Mouse (Mus musculus) liver, adult 2 months (tissue): ENCODE results near the gene Map3k6. TPM values are rescaled to one million over a fixed set of nuclear protein-coding genes. Genes with fewer than 3 reads are reported as not detected.

Experiments
- DNase-seq: peaks from one replicate; pipeline ENCODE4 v3.0.0-alpha.2; 2011; ENCODE audit warnings: low read depth, low spot score; ENCODE audit errors: extremely low read depth
- H3K27ac ChIP-seq: fragments of 200-500 bp; replicated peaks from 2 replicates; pipeline ENCODE4 v1.5.1; 2012; ENCODE audit warnings: low read depth, mild to moderate bottlenecking, control low read depth, inconsistent platforms, low read length; ENCODE audit not compliant: insufficient read depth
- H3K27me3 ChIP-seq: fragments of 200-500 bp; 2 replicates; pipeline ENCODE4 v1.6.1; 2012; ENCODE audit warnings: mild to moderate bottlenecking, moderate library complexity, low read length, inconsistent platforms; ENCODE audit not compliant: control insufficient read depth, insufficient read depth
- H3K36me3 ChIP-seq: fragments of 200-500 bp; 2 replicates; pipeline ENCODE4 v1.6.1; 2012; ENCODE audit warnings: low read length, inconsistent platforms; ENCODE audit not compliant: control insufficient read depth, insufficient read depth
- H3K4me1 ChIP-seq: fragments of 200-500 bp; 2 replicates; pipeline ENCODE4 v1.6.1; 2011; ENCODE audit warnings: low read length; ENCODE audit not compliant: control insufficient read depth, insufficient read depth
- H3K4me3 ChIP-seq: fragments of 200-500 bp; 2 replicates; pipeline ENCODE4 v1.5.1; 2011; ENCODE audit warnings: low read depth, mild to moderate bottlenecking, control low read depth, low read length, moderate library complexity; ENCODE audit not compliant: insufficient read depth
- H3K79me2 ChIP-seq: fragments of 200-500 bp; 2 replicates; pipeline ENCODE4 v1.6.1; 2012; ENCODE audit warnings: inconsistent platforms, mild to moderate bottlenecking, low read length, moderate library complexity; ENCODE audit not compliant: control insufficient read depth, insufficient read depth
- H3K9ac ChIP-seq: fragments of 200-500 bp; 2 replicates; pipeline ENCODE4 v1.6.1; 2012; ENCODE audit warnings: low read depth, mild to moderate bottlenecking, control low read depth, inconsistent platforms, low read length
- CTCF ChIP-seq: fragments of 200-500 bp; IDR thresholded peaks from 2 replicates; pipeline ENCODE4 v1.5.1; 2011; ENCODE audit warnings: low read depth, low read length, control low read depth
- POLR2A ChIP-seq: fragments of 200-500 bp; IDR thresholded peaks from 2 replicates; pipeline ENCODE4 v1.6.1; 2011; ENCODE audit warnings: low read length, control low read depth; ENCODE audit not compliant: insufficient read depth; ENCODE audit errors: extremely low read depth
- WGBS: fragments of 180-500 bp; shearing (Covaris S2); methylation state at CpG from one replicate; pipeline ENCODE4 v1.1.7; 2018; 5-methylcytosine and 5-hydroxymethylcytosine counted together
- polyA plus RNA-seq: library from polyadenylated mRNA; depleted of rRNA; stranded (reverse); fragments of >200 nt; gene quantifications from 2 replicates; pipeline ENCODE4 v1.2.3, GENCODE M21; 2012
- total RNA-seq: library from RNA; depleted of rRNA; stranded (reverse); fragments of >200 nt; gene quantifications from 2 replicates; pipeline ENCODE4 v1.2.3, GENCODE M21; 2014

The Map3k6 gene
- total and polyA plus RNA-seq, 2 experiments = 0.80 to 1.3 TPM

DNA sequence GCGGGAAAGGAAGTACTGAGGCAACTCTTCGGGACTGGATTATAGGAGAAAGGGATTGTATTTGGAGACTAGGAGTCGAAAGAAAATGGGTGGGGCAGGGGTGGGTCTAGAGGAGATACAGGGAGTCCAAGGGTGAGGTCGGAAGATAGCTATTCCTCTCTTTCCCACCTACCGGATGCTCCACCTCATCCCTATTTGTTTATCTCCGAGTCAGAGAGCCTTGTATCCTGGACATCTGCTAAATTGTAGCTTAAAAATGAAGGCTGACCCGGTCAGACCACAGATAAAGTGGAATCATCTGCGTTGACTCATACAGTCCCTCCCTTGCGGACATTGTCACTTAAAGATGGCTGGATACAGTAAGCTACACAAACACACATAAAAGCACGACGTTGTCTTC is 1.3 kb downstream of the Map3k6 start:
- WGBS = 32% methylated on average over 11 of the region's 11 CpGs
- H3K9ac ChIP-seq = no peak overlapping the region

DNA sequence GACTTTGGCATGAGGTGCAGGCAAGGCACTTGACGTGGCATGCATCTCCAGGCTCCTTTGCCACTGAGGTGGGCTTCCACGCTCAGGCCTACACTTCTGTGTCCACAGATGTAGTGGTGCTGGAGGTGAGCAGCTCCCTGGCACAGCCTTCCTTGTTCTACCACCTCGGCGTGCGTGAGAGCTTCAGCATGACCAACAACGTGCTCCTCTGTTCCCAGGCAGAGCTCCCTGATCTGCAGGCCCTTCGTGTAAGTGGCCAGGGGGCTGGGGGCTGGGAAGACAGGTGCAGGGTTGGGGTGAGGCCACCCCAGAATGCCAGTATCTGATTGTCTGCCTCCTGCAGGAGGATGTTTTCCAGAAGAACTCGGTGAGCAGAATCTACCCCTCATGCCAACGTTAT is 2.1 kb downstream of the Map3k6 start:
- 74% methylated on average over 9 of the region's 9 CpGs for WGBS
- Histone ChIP-seq H3K36me3 (no peaks in the 10 kb centered on the region), H3K4me1 (peaks cover 2% of the 10 kb centered on the region; the same call in 1 of the 2 replicates), H3K9ac (no peak overlapping the region), H3K27ac (no peak overlapping the region), H3K27me3 (no peaks in the 10 kb centered on the region), H3K4me3 (no peak overlapping the region), H3K79me2 (no peaks in the 10 kb centered on the region)
- TF ChIP-seq CTCF (no peak), POLR2A (no peak)
- DNase-seq = no peak

More for the DNA sequence above, 1.3 kb downstream of the Map3k6 start:
- no peaks in the 10 kb centered on the region for H3K79me2 ChIP-seq
- no peaks in the 10 kb centered on the region for H3K36me3 ChIP-seq
- TF ChIP-seq POLR2A (no peak), CTCF (no peak)
- peak overlapping the region; percentile 74; the same call in 1 of the 2 replicates for H3K4me3 ChIP-seq
- peaks cover 2% of the 10 kb centered on the region; the same call in 1 of the 2 replicates for H3K4me1 ChIP-seq
- no peak for DNase-seq
- peak overlapping the region; percentile 20; the same call in 1 of the 2 replicates for H3K27ac ChIP-seq
- no peaks in the 10 kb centered on the region for H3K27me3 ChIP-seq

DNA sequence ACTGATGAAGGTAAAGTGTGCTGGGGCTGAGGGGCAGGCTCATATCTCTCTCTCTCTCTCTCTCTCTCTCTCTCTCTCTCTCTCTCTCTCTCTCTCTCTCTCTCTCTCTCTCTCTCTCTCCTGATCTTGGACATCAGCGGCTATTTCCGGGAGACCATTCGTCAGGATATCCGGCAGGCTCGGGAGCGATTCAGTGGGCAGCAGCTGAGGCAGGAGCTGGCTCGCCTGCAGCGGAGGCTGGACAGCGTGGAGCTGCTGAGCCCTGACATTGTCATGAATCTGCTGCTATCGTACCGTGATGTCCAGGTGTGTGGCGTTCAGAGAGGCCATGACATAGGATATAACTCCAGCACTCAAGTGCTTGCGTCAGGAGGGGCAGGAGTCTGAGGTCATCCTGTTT is 2.9 kb downstream of the Map3k6 start:
- WGBS = 81% methylated on average over 13 of the region's 13 CpGs
- no peaks in the 10 kb centered on the region for H3K36me3 ChIP-seq
- H3K27me3 ChIP-seq = no peaks in the 10 kb centered on the region
- no peak overlapping the region for H3K27ac ChIP-seq
- TF ChIP-seq POLR2A = no peak
- no peak for TF ChIP-seq CTCF
- no peak overlapping the region for H3K4me3 ChIP-seq
- H3K9ac ChIP-seq = no peak overlapping the region
- no peaks in the 10 kb centered on the region for H3K79me2 ChIP-seq
- H3K4me1 ChIP-seq = peaks cover 2% of the 10 kb centered on the region; the same call in 1 of the 2 replicates
- no peak for DNase-seq

DNA sequence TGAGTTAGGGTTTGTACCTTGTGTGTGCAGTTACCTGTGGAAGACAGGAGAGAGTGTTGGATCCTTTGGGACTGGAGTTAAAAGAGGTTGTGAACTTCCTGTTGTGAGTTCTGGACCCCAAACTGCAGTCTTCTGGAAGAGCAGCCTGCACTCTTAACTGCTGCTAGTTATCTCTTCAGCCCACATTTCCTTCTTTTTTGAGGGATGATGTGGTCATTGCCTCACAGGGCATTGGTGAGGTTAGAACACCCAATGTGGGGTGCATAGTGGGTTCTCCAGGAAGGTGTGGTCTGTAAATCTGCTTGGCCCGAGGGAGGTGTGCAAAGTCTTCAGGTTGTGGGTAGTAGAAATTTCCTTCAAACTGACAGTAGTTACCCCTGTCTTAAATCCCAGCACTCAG is 3.7 kb downstream of the Map3k6 start:
- WGBS = 83% methylated on average over 1 of the region's 1 CpGs

DNA sequence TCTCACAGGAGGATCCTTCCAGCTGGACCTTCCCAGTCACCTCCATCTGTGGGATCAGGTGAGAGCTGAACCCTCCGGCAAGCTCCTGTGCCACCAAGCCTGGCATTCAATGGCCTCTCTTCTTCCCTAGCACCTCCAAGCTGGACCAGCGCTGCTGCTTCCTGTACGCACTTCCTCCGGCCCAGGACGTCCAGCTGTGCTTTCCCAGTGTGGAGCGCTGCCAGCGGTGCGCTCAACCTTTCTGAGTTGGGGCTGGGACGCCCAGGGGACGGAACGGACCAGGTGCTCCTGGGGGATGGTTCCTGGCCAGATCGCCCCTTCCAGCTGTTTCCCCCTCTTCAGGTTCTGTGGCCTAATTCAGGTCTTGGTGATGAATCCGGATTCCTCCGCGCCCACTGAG is 6.5 kb downstream of the Map3k6 start:
- Histone ChIP-seq H3K9ac (no peak overlapping the region), H3K36me3 (no peaks in the 10 kb centered on the region), H3K79me2 (no peaks in the 10 kb centered on the region), H3K27me3 (no peaks in the 10 kb centered on the region), H3K27ac (no peak overlapping the region), H3K4me1 (no peaks in the 10 kb centered on the region; the same call in 1 of the 2 replicates), H3K4me3 (no peak overlapping the region; the same call in 1 of the 2 replicates)
- TF ChIP-seq CTCF (no peak), POLR2A (no peak)
- WGBS = 68% methylated on average over 15 of the region's 15 CpGs
- DNase-seq = no peak

More for the DNA sequence above, 3.7 kb downstream of the Map3k6 start:
- H3K4me1 ChIP-seq = peaks cover 2% of the 10 kb centered on the region; the same call in 1 of the 2 replicates
- no peak for DNase-seq
- no peak overlapping the region for H3K27ac ChIP-seq
- no peak for TF ChIP-seq POLR2A
- no peak overlapping the region for H3K9ac ChIP-seq
- no peaks in the 10 kb centered on the region for H3K36me3 ChIP-seq
- no peaks in the 10 kb centered on the region for H3K79me2 ChIP-seq
- no peaks in the 10 kb centered on the region for H3K27me3 ChIP-seq
- H3K4me3 ChIP-seq = no peak overlapping the region

DNA sequence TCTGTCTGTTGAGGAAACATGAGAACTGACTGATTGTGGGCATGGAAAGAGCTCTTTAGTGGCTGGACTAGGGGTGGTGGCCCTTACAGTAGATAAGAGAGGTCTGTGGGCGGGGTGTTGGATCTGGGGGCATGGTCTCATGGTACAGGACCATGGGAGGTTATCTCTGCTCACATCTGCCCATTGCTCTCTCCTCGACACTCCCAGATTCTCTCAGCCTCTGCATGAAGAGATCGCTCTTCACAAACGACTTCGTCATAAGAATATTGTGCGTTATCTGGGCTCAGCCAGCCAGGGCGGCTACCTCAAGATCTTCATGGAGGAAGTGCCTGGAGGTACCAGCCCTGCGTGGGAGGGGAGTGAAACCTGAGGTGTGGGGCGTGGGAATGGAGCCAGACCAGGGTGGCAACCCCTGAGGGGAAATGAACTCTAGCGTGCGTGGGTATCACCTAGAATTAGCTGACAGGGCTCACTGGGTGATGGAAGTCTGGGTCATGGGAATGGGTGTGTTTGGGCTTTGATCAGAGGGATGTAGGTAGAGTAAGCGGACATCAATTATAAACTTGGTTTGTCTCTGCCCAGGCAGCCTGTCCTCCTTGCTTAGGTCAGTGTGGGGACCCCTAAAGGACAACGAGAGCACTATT is 7.3 kb downstream of the Map3k6 start:
- no peak for DNase-seq
- H3K9ac ChIP-seq = no peak overlapping the region
- no peaks in the 10 kb centered on the region for H3K79me2 ChIP-seq
- no peaks in the 10 kb centered on the region; the same call in 1 of the 2 replicates for H3K4me1 ChIP-seq
- no peak overlapping the region for H3K27ac ChIP-seq
- TF ChIP-seq CTCF (no peak), POLR2A (no peak)
- H3K36me3 ChIP-seq = no peaks in the 10 kb centered on the region
- H3K4me3 ChIP-seq = no peak overlapping the region
- H3K27me3 ChIP-seq = no peaks in the 10 kb centered on the region
- 84% methylated on average over 13 of the region's 13 CpGs for WGBS
